Mouse (Mus musculus) erythroblast, embryonic 14.5 days (primary cell): ENCODE data around the gene Lbx1.

Experiments
- GATA1 ChIP-seq: IDR thresholded peaks from 2 replicates; pipeline ENCODE4 v1.6.1; 2012; ENCODE audit warnings: low read length, inconsistent platforms, mixed read lengths
- TAL1 ChIP-seq: IDR thresholded peaks from 3 replicates; pipeline ENCODE4 v1.6.1; 2012; ENCODE audit warnings: low read length, inconsistent platforms, mixed read lengths

DNA sequence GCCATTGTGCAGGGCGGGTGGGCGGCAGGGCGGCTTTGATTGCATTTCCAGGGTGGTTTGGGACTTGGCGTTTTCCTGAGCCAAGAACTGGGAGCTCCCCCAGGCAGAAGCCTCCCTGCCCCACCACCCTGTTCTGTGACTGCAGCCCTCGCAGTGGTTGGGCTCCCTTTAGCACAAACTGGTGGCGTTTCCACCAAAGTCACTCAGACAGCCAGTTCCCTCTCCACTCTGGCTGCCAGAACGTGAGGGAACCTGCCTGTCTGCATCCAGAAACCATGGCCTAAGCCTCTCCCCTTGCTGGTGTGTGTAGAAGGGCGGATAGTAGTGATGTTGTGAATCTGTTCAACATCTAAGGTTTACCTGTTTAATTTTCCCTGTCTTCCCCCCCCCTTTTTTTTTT lies 9.4 kb downstream of the Lbx1 start:
- TF ChIP-seq TAL1 (no peak), GATA1 (no peak)
